Mouse (Mus musculus): ENCODE data around the gene Ifit1bl1.
"Not testable (repeated sequence)": the region's sequence is repeated elsewhere in the genome, so short reads cannot be mapped to it uniquely, and the experiment has no call there.

Ifit1bl1 gene

DNA sequence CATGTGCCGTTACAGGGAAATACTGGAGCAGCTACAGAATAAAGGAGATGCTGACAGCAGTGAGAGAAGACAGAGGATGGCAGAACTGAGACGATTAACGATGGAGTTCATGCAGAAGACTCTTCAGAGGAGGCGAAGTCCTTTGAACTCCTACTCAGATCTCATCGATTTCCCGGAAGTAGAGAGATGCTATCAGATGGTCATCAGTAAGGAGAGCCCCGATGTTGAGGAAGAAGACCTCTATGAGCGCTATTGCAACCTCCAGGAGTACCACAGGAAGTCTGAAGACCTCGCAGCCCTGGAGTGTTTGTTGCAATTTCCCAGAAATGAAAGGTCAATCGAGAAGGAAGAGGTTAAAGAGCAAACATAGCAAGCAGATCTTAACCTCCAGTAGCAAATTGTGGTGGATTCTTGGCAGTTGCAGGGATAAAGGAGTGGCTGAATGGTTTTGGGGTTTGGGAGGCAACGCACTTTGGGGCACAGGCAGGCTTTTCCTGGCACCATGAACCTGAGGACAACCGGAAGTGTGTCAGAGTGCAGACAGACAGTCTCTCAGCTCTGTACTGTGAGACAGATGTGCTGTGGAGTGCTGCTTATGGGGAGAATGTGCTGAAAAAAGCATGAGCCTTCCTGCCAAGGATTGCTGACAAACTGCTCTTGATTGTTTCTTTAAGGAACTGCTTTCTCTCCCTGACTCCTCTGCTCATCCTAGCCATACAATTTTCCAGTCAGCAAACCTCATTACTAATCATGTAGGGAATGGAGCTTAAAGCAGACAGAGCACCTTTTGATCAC lies 13.7 kb downstream of the Ifit1bl1 start:
- DNase-seq, result not testable (repeated sequence)

- not testable (repeated sequence) for DNase-seq
Measured at GRCm38 (mm10) chr19:34585740-34586458, 15.9 kb downstream of the Ifit1bl1 start.

DNA sequence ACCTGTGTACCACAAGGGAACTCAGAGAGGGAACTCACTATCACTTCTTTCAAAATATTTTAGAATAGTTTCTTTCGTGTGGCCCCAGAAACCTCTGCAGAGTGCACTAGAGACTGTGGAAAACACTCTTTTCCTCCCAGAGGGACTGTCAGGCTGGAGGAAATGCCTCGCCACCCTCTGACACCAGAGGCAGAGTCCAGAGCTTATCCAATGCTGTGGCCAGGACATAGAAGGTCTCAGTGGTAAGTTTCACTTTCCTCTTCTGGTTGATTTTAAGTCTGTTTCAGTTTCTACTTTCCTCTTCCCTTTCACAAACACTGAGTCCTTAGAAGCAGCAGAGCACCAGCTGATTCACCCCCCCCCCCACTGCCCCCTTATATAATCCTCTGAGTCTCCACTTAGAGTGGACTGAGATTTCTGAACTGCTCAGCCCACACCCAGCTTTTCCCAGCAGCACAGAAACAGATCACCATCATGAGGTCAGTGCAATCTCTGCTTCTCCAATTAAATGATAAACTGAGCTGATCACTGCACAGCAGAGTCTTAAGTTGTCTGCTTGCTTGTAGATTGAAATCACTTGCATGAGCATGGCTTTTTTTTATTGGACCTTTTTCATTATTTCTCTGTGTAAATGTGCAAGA lies 18.5 kb downstream of the Ifit1bl1 start, which contains the start of gene Ifit3:
TSS of gene Ifit3 (plus strand) at position 406 of the 641 bp plus-strand sequence.
- DNase-seq, result peak; percentile 52

GRCm38 (mm10) chr19:34582696-34583095 lies 19.1 kb downstream of the Ifit1bl1 start:
- not testable (repeated sequence) for DNase-seq

DNA sequence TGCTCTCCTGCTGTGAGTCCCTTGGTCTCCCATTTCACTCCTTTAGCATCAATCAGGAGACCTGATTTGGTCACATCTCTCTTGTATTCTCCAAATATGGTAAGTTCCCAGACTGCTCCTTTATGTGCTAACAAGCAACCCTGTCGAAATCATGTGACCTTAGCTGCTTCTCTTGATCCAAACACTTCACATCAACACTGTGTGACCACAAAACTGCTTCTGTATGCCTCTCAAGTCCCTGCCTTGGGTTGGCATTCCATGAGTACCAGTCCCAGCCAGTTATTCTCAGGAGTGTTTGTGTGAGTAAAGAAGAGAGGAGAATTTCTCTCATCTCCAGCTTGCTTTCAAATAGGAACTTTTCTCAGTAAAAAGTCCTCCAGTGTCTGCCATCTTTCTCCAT lies 24.6 kb downstream of the Ifit1bl1 start:
- DNase-seq, result no peak

DNA sequence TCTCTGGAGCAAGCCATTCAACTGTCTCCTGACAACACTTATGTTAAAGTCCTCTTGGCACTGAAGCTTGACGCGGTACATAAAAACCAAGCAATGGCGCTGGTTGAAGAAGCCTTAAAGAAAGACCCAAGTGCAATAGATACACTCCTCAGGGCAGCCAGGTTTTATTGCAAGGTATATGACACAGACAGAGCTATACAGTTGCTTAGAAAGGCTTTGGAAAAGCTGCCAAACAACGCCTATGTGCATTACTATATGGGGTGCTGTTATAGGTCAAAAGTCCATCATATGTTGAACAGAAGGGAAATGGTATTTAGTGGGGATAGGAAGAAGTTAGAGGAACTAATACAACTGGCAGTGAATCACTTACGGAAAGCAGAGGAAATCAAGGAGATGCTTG lies 28.1 kb downstream of the Ifit1bl1 start:
- DNase-seq, result no peak

GRCm38 (mm10) chr19:34571080-34571479 lies 30.7 kb downstream of the Ifit1bl1 start:
- no peak for DNase-seq

- DNase-seq, result peak; percentile 12
Measured at GRCm38 (mm10) chr19:34569896-34570476, 31.8 kb downstream of the Ifit1bl1 start.

DNA sequence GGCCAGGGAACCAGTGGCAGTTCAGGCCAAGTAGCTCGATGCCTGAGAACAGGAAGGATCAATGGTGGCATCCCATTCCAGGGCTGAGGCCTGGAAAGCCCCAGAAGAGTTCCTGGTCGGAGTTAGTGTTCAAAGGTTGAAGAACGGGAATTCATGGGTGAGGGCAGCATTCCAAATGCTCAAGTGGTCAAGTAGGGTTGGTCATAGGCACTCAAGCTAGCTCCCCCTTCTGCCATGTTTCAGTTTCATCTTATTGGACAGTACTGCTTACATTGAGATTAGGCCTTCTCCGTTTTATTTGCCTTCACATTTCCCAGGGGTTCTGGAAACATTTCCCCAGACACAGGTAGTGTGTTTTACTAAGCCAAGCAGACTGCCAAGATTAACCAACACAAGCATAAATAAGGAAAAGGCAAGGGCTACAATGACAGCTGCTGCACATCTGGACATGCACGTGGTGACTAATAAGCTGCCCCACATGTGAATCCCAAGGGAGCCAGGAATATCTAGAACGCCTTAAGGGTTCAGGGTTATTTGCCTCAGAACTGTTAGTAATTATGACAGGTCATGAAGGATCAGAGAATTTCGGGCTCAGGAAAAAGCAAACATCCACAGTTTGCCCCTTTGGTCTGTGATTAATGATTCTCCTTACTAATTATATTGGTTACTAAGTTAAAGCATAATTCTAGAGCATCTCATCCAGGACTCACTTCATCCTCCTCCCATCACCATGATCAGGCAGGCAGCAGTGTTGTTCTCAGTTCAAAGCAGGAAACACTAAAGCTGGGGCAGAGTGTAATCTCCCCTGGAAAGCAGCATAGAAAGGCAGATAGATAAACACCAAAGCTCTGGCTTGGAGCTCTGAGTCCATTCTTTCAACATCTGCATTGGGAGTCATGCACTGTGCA lies 32.5 kb downstream of the Ifit1bl1 start:
- peak; percentile 43 for DNase-seq

DNA sequence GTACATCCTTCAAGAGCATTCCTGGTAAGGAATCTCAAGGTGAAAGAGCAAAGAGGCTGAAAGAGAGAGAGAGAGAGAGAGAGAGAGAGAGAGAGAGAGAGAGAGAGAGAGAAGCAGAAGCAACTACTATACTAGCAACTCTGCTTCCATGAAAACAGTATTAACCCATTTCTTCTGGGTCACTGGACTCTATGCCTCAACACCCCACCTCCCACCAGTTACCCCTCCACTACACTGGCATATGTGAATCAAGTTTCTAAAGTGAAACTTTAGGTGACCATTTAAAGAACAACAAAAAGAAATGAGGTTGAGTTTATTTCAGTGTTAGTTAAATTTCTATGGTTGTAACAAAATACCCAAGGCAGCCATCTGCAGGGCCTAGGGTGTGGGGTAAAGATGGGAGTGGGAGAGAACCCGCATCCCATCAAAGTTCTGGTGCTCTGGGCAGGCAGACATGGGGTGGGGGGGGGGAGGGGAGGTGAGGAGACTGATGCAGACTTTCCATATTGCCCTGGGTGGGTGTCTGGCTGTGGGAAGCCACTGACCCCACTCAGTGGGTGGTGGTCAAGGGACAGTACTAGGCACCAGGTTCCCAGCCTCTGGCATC lies 35.5 kb downstream of the Ifit1bl1 start:
- DNase-seq, result no peak

DNA sequence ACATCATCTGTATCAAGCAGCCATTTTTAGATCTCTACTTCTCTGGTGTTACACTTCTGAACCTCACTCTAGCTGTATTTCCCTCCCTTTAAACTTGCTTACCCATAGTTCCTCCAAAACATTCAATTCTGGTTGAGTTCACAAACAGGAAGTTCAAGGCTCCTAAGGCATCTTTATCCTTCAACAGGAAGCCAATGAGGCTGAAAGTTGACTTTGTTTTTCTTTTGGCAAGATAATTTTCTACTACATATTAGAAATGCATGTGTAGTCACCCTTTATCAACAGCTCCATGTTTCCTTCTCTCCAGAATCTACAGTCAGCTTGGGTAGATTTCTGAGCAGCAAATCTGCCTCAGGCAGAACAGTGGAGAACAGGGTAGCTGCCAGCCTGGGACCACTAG lies 39.2 kb downstream of the Ifit1bl1 start:
- DNase-seq, result no peak

DNA sequence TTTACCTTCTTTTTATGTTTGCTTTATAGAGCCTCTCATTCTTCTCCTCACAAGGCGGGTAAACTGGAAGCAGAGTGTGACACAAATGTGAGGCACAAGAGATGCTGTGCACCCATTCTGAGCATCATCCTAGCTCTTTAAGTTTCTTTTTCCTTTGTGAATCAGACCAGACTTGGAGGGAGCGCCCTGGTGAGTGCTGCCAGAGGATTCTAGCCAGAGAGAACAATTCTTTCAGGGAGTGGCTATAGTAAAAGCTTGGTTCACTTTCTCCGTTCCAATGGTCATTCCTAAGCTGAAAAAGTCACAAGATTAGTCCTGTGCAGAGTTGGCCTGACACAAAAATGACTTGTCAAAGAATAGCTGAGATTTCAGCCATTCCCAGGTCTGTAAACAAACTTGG lies 45.1 kb downstream of the Ifit1bl1 start:
- no peak for DNase-seq

DNA sequence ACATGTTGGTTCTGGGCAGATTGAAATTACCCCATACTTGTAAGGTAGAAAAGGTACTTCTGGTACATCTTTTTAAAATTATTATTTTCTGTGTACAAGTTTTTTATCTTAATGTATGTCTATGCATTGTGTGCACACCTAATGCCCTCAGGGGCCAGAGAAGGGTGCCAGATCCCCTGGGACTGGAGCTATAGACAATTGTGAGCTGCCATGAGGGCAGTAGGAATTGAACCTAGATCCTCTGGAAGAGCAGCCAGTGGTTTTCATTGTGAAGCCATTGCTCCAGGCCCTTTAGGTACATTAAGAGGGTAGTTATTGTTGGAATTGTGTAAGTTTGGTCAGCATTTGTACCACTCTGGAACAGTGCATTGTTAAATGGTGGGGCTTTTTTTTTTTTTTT lies 47.7 kb downstream of the Ifit1bl1 start:
- no peak for DNase-seq

GRCm38 (mm10) chr19:34553522-34553921 lies 48.2 kb downstream of the Ifit1bl1 start:
- no peak for DNase-seq

- no peak for DNase-seq
Measured at GRCm38 (mm10) chr19:34553021-34553420, 48.7 kb downstream of the Ifit1bl1 start.

DNA sequence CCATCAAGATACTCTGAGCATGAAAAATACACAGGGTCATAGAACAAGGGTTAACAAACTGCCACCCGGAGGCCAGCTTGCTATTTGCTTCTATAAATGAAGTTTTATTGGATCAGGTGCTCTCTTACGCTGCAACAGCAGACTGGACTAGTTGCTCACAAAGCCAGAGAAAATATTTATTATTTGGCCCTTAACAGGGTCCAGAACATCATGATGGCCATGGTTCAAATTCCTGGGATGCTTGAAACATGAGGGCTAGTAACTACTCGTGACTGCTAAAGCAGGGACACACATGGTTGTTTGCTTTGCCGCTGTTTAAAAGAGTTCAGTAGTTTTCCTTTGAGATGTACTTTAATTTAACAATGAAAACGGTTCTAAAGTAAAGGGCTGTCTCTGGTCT lies 49.8 kb downstream of the Ifit1bl1 start:
- peak; percentile 72 for DNase-seq

- peak; percentile 69 for DNase-seq
Measured at GRCm38 (mm10) chr19:34550534-34551223, 51.1 kb downstream of the Ifit1bl1 start, which contains the start of gene Ifit2. TSS of gene Ifit2 (plus strand) at chr19:34550694.

- DNase-seq, result no peak
Measured at GRCm38 (mm10) chr19:34550205-34550533, 51.6 kb downstream of the Ifit1bl1 start.

DNA sequence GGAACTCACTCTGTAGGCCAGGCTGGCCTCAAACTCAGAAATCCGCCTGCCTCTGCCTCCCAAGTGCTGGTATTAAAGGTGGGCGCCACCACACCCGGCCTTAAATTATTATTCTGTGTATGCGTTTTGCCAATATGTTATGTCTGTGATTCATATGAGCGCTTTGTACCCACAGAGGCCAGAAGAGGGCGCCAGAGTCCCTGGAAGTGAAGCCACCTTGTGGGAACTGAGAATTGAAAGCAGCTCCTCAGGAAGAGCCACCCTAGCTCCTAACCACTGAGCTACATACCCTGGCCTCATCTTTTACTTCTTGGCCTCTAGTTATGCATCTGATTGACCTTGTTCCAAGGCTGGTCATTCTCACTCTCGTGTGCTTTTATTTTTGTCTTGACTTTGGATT lies 53.8 kb downstream of the Ifit1bl1 start:
- DNase-seq, result peak; percentile 79

DNA sequence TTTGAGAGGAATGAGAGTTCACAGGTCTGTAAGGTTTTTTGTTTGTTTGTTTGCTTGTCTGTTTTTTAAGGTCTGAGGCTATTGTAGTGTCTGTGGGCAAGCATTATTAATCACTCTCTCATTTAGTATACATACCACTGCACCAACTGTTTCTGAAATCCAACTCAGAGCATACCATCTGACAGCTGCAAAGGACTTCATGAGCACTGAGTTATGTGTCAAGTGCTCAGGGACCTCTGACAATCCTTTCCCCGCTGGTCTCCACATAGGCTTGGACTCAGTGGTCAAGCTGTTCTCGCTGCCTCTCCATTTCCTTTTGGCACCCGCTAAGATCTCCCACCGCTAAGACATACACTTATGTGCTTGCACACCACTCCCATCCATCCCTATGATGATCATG lies 55.5 kb downstream of the Ifit1bl1 start:
- no peak for DNase-seq

Data from kidney, adult 11 months (tissue).